Mouse (Mus musculus) midbrain, embryonic 14.5 days (tissue): ENCODE measurements around the gene Nebl. TPM values are rescaled to one million over a fixed set of nuclear protein-coding genes. Genes with fewer than 3 reads are reported as not detected.

Experiments used
- ATAC-seq: fragments of 200-750 bp; cut with Nextera tagmentation; 2 replicates; pipeline ENCODE4 v1.8.0; 2017; ENCODE audit warnings: moderate number of reproducible peaks, moderate library complexity; ENCODE audit not compliant: low FRiP score, low TSS enrichment
- DNase-seq: peaks from one replicate; pipeline ENCODE4 v3.0.0-alpha.2; 2015
- H3K27ac ChIP-seq: fragments of 300-500 bp; sonication (generic); replicated peaks from 2 replicates; pipeline ENCODE4 v1.5.1; 2014; ENCODE audit warnings: mild to moderate bottlenecking, low read depth, low read length, moderate library complexity
- H3K27me3 ChIP-seq: fragments of 300-500 bp; sonication (generic); 2 replicates; pipeline ENCODE4 v1.6.1; 2014; ENCODE audit warnings: low read length, control low read depth, mixed read lengths; ENCODE audit not compliant: control insufficient read depth, insufficient read depth
- H3K36me3 ChIP-seq: fragments of 300-500 bp; sonication (generic); 2 replicates; pipeline ENCODE4 v1.6.1; 2014; ENCODE audit warnings: low read length, control low read depth; ENCODE audit not compliant: control insufficient read depth, insufficient read depth
- H3K4me1 ChIP-seq: fragments of 300-500 bp; sonication (generic); 2 replicates; pipeline ENCODE4 v1.6.1; 2014; ENCODE audit warnings: mild to moderate bottlenecking, antibody characterized with exemption, low read length, control low read depth; ENCODE audit not compliant: control insufficient read depth, insufficient read depth
- H3K4me2 ChIP-seq: fragments of 300-500 bp; sonication (generic); 2 replicates; pipeline ENCODE4 v1.6.1; 2014; ENCODE audit warnings: mild to moderate bottlenecking, low read length, moderate library complexity
- H3K4me3 ChIP-seq: fragments of 300-500 bp; sonication (generic); replicated peaks from 2 replicates; pipeline ENCODE4 v1.5.1; 2014; ENCODE audit warnings: low read depth, low read length
- H3K9ac ChIP-seq: fragments of 300-500 bp; sonication (generic); replicated peaks from 2 replicates; pipeline ENCODE4 v1.6.1; 2014; ENCODE audit warnings: mild to moderate bottlenecking, low read length, moderate library complexity
- H3K9me3 ChIP-seq: fragments of 300-500 bp; sonication (generic); 2 replicates; pipeline ENCODE4 v1.6.1; 2016; ENCODE audit warnings: low read length, control low read depth, mixed read lengths; ENCODE audit not compliant: control insufficient read depth
- WGBS: fragments of 180-500 bp; shearing (Covaris S2); extraction: QIAGEN DNeasy Blood & Tissue Kit; methylation state at CpG from one replicate; pipeline ENCODE4 v1.1.7; 2014; 5-methylcytosine and 5-hydroxymethylcytosine counted together
- polyA plus RNA-seq: library from polyadenylated mRNA; unstranded; fragments of >200 nt; fragmentation: Nextera tagmentation; extraction: Ambion mirVana; gene quantifications from 2 replicates; pipeline ENCODE4 v1.2.1, GENCODE M21; 2014

The Nebl gene
- polyA plus RNA-seq, 1 experiment from 2014 or later = 6.7 TPM

GRCm38 (mm10) chr2:17436739-17437440 lies 294.4 kb downstream of the Nebl start:
- Histone ChIP-seq H3K27ac (no peak overlapping the region), H3K36me3 (no peaks in the 10 kb centered on the region), H3K9ac (no peak overlapping the region), H3K4me2 (no peak overlapping the region), H3K4me3 (no peak overlapping the region), H3K4me1 (no peaks in the 10 kb centered on the region), H3K27me3 (0 out of 2 replicates have a peak, but pooled peaks cover 3% of the 10 kb centered on the region), H3K9me3 (no peaks in the 10 kb centered on the region)
- DNase-seq (no peak), ATAC-seq (no peak)
- WGBS = 43% methylated on average over 10 of the region's 10 CpGs

- no peak overlapping the region for H3K4me3 ChIP-seq
Measured at GRCm38 (mm10) chr2:17435217-17435616, 296.0 kb downstream of the Nebl start.

GRCm38 (mm10) chr2:17429028-17429427 lies 302.2 kb downstream of the Nebl start:
- no peaks in the 10 kb centered on the region for H3K36me3 ChIP-seq
- no peak overlapping the region for H3K4me3 ChIP-seq
- 77% methylated on average over 4 of the region's 4 CpGs for WGBS
- no peaks in the 10 kb centered on the region for H3K4me1 ChIP-seq
- H3K27me3 ChIP-seq = no peaks in the 10 kb centered on the region
- no peak overlapping the region for H3K9ac ChIP-seq
- no peak overlapping the region for H3K27ac ChIP-seq
- ATAC-seq (no peak), DNase-seq (no peak)
- no peak overlapping the region for H3K4me2 ChIP-seq
- no peaks in the 10 kb centered on the region for H3K9me3 ChIP-seq

More at GRCm38 (mm10) chr2:17435217-17435616, 296.0 kb downstream of the Nebl start:
- Histone ChIP-seq H3K4me1 (no peaks in the 10 kb centered on the region), H3K4me2 (no peak overlapping the region), H3K27me3 (0 out of 2 replicates have a peak, but pooled peaks cover 3% of the 10 kb centered on the region), H3K9me3 (no peaks in the 10 kb centered on the region), H3K9ac (no peak overlapping the region), H3K36me3 (no peaks in the 10 kb centered on the region), H3K27ac (no peak overlapping the region)
- DNase-seq (no peak), ATAC-seq (no peak)
- WGBS = 64% methylated on average over 4 of the region's 4 CpGs

GRCm38 (mm10) chr2:17428156-17428555 lies 303.1 kb downstream of the Nebl start:
- Histone ChIP-seq H3K9ac (no peak overlapping the region), H3K4me3 (no peak overlapping the region), H3K36me3 (no peaks in the 10 kb centered on the region), H3K27ac (no peak overlapping the region), H3K4me1 (no peaks in the 10 kb centered on the region), H3K9me3 (no peaks in the 10 kb centered on the region), H3K27me3 (no peaks in the 10 kb centered on the region), H3K4me2 (no peak overlapping the region)
- no peak for DNase-seq
- no peak for ATAC-seq
- 87% methylated on average over 4 of the region's 4 CpGs for WGBS

- Histone ChIP-seq H3K4me3 (no peak overlapping the region), H3K36me3 (no peaks in the 10 kb centered on the region), H3K9me3 (no peaks in the 10 kb centered on the region), H3K27me3 (no peaks in the 10 kb centered on the region), H3K4me2 (no peak overlapping the region), H3K27ac (no peak overlapping the region), H3K4me1 (no peaks in the 10 kb centered on the region), H3K9ac (no peak overlapping the region)
- 2% methylated on average over 1 of the region's 1 CpGs for WGBS
- ATAC-seq (peak; percentile 62; the same call in 1 of the 2 replicates), DNase-seq (peak; percentile 89)
Measured at GRCm38 (mm10) chr2:17422967-17423366, 308.3 kb downstream of the Nebl start.

GRCm38 (mm10) chr2:17415347-17415746 lies 315.9 kb downstream of the Nebl start:
- ATAC-seq = no peak; the same call in 1 of the 2 replicates
- 15% methylated on average over 4 of the region's 4 CpGs for WGBS

GRCm38 (mm10) chr2:17414324-17414723 lies 316.9 kb downstream of the Nebl start:
- H3K4me1 ChIP-seq = no peaks in the 10 kb centered on the region
- 86% methylated on average over 2 of the region's 2 CpGs for WGBS
- H3K9ac ChIP-seq = no peak overlapping the region
- no peaks in the 10 kb centered on the region for H3K9me3 ChIP-seq
- DNase-seq (no peak), ATAC-seq (no peak)
- no peak overlapping the region for H3K4me2 ChIP-seq
- H3K27me3 ChIP-seq = no peaks in the 10 kb centered on the region
- no peaks in the 10 kb centered on the region for H3K36me3 ChIP-seq
- H3K4me3 ChIP-seq = no peak overlapping the region
- no peak overlapping the region for H3K27ac ChIP-seq

More at GRCm38 (mm10) chr2:17415347-17415746, 315.9 kb downstream of the Nebl start:
- H3K36me3 ChIP-seq = no peaks in the 10 kb centered on the region
- H3K4me1 ChIP-seq = no peaks in the 10 kb centered on the region
- no peaks in the 10 kb centered on the region for H3K9me3 ChIP-seq
- DNase-seq = peak; percentile 73
- no peak overlapping the region for H3K9ac ChIP-seq
- H3K27me3 ChIP-seq = no peaks in the 10 kb centered on the region
- H3K4me2 ChIP-seq = no peak overlapping the region
- no peak overlapping the region for H3K4me3 ChIP-seq
- no peak overlapping the region for H3K27ac ChIP-seq

GRCm38 (mm10) chr2:17413496-17414268 lies 317.6 kb downstream of the Nebl start:
- no peak overlapping the region for H3K4me3 ChIP-seq
- no peak for DNase-seq
- no peaks in the 10 kb centered on the region for H3K9me3 ChIP-seq
- no peak overlapping the region for H3K9ac ChIP-seq
- no peaks in the 10 kb centered on the region for H3K36me3 ChIP-seq
- H3K27ac ChIP-seq = no peak overlapping the region
- H3K27me3 ChIP-seq = no peaks in the 10 kb centered on the region
- no peak for ATAC-seq
- WGBS = 76% methylated on average over 8 of the region's 8 CpGs
- no peak overlapping the region for H3K4me2 ChIP-seq
- H3K4me1 ChIP-seq = no peaks in the 10 kb centered on the region
